Mouse (Mus musculus) neural tube, embryonic 10.5 days (tissue): ENCODE data around the gene Ciao2b.
A peak's percentile ranks its signal among the peaks of the same experiment; 100 is the strongest.

ENCODE experiments used
- DNase-seq: peaks from one replicate; pipeline ENCODE4 v3.0.0-alpha.2; 2017; ENCODE audit warnings: low spot score; ENCODE audit errors: extremely low spot score

Gene Ciao2b

DNA sequence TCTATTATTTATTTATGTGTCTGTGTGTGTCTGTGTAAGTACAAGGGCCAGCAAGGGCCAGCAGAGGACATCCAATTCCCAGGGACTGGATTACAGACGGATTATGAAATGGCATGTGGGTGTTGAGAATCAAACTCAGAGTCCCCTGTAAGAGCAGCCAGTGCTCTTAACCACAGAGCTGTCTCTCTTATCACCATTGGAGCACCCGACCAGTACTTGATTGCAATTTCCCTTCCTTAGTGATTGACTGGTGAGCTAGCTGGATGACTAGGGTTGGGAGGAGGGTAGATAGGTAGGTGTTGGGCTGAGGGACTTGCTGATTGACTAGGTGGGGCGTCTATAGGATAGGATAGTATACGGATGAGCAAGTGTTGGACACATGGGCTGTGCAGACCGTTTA lies 21.0 kb downstream of the Ciao2b start:
- no peak for DNase-seq

DNA sequence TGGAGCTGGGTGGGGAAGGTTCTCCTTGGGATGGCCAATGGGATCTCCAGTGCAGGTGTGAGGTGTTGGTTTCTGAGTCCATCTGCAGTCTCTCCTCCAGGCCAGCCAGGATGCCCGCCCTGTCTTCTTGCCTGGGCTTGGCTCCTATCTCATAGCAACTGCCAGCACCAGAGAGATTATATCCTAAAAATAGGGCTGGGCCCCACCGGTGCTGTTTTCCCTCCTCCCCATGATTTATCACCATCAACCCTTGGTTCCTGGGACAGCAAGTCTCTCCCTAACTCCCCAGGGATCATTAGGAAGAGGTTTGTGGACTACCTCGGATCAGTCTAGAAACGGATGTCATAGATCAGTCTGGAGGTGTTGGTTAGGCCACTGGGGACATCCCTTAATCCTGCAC lies 28.6 kb downstream of the Ciao2b start:
- DNase-seq = no peak

DNA sequence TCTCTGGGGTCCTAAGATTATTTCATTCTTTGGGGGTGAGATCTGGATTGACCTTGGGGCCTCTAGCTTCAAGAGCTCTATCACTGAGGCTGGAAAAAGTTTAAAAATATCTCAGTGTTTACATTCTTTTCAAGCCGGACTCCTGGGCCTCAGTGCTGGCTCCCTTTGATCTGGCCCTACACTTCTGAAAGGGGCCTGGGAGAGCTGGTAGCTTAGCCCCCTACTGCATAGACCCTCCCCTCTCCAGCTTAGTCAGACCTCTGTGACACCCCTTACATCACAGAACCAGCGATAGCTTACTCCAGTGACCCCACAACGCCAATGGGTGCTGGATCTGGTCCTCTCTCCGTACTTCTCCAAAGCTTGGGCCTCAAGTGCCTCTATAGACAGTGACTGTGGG lies 30.2 kb downstream of the Ciao2b start:
- DNase-seq = no peak

DNA sequence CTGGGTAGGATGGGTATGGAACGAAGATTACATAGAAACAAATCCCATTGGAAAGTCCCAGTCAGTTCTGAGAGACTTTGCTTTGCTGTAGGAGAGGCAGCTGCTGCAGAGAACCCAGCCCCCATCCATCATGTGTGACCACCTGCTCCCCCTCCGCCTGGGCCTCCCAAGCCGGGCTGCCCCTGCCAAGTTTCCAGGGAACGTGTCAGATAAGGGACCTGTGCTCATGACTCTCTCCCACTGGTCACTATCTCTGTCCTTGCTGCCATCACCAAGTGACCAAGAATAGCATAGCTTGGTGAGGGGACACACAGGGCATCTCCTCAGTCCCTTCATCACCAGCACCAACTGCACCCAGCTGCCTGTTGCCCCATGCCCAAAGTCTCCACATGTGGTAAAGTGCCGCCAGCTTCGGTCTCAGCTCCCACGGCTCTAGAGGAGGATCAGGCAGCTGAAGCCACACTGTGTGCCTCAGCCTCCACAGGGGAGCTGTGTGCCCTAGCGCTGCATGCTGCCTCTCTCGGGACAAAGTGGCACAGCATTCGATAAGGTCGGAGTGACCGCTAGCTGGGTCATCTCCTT lies 31.5 kb downstream of the Ciao2b start:
- no peak for DNase-seq

DNA sequence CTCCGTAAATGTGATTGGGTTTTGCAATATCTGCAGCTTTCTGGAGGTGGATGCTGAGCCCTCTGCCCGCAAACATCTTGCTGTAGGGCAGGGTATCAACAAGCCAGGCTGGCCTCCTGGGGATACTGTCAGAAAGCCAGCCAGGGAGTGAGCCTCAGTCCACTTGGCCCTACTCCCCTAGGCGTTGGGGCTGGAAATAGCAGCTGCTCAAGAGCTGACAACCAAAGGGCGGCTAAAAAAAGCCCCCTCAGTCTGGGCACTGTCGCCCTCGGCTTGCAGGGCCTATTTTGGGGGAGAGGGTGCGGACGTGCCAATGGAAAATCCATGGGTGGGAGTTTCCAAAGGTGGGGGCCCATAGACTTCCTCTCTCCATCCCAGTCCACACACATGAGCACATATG lies 32.5 kb downstream of the Ciao2b start:
- DNase-seq = no peak

DNA sequence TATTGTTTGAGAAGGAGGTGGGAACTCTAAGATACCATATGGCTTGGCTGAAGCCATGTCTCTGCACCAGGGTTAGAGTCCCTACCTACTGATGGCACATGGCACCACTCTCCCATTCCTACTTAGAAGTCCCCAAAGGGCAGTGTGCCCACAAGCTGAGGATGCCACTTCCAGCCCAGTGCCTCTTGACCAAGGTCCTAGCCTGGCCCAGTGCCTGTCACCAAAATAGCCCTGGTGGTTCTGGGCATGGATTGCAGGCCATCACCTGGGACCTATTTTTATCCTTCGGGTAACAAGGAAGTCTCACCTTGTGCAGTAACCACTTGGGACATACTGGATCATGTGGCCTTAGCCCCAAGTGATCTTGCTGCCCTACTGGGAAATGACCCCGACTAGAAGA lies 33.8 kb downstream of the Ciao2b start:
- no peak for DNase-seq

DNA sequence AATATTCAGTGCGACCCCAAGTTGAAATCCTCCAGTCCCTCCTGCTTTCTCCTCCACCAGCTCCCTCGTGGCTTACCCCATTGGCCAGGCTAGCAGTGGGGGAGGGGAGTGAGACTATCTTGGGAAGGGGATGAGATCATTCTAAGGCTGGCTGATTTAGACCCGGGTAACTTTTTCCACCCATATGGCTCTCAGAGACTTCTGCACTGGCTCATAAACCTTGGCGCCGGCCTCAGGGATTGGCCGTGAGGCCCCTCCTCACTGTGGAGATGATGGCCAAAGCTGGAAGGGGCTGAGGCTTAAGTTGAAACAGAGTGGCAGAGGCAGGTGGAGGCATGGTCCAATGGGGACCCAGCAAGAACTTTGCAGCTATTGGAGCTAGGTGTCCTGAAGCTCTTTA lies 35.4 kb downstream of the Ciao2b start:
- no peak for DNase-seq

DNA sequence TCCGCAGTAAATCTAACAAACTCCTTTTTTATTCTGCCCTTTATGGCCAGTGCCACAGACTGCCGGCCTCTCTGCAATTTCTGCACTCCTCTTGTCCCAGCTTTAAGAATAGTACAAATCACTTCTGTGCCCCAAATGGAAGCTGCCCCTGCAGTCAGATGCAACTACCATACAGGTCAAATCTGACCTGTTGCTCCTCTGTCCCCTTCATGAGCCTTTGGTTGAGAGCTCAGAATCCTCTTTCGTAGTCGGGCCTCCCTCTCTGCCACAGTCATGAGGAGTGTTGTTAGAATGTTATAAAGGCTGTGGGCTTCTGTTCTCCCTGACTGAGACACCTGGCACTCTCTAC lies 38.5 kb downstream of the Ciao2b start:
- DNase-seq = no peak

DNA sequence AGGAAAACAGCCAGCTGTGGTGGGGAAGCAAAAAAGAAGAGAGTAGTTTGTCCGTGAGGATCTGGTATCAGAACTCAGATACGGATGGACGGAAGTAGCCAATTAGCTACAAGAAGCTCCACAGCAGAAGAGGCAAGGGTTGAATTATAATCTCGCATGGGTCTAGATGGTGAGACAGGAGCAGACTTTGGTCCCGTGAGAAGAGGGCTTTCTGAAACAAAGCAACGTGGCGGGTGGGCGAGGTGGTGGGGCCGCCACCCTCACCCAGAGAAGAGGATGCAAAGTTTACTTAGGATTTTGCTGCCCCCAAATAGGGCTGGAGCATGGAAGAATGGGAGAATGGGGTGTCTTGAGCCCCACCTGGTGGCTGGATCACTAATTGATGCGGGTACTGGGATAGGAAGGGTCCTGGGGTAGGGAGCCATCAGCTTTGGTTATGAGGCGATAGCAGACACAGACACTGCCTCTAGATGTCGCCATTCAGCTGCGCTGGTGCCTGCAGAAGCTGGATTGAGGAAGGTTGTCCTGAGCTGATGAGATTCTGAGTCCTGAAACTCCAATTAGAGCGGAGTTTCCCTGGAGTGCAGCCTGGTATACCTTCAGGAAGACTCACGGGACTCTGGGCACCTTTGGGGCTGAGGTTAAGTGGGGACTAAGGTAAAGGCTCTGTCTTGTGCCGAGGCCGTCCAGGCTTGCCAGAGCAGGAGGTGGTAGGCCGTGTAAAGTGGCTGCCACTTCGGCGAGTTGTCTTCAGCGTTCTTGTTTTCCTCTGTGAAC lies 39.1 kb downstream of the Ciao2b start:
- DNase-seq = peak; percentile 86

DNA sequence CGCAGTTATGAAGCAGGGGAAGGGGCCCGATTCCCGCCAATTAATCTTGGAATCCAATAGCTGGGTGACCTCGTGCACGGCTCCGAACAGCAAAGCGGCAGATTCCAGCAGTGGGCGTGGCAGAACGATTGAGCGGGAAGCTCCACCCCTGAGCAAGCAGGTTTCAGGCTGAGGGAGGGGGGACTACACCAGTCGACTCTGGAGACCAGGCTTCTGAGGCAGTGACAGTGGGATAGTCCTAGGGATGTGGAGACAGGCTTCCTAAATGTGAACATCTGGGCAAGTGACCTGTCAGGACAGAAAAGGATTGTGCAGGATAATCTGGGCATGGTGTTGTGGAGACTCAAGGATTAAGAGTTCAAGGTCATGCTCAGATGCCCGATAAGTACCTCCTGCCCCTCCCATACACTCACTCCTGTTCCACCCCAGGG lies 39.8 kb downstream of the Ciao2b start:
- DNase-seq = peak; percentile 36

DNA sequence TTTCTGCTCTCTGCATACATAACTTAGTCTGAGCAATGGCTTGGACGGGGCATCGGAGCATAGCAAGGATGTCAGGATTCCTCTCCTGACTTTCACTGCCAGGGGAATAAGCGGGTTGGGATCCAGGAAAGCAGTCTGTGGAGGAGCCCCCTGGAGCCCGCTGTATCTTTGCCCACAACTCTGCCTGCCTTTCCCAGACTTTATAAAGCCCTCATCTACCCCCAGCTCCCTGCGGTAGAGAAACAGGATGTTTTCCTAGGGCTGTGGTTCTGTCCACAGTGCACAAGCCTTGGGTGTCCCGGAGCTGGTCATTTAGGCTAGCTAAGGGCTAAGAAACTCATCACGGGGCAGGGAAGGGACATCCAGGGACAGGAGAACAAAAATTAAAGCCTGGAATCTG lies 40.4 kb downstream of the Ciao2b start:
- peak; percentile 26 for DNase-seq

DNA sequence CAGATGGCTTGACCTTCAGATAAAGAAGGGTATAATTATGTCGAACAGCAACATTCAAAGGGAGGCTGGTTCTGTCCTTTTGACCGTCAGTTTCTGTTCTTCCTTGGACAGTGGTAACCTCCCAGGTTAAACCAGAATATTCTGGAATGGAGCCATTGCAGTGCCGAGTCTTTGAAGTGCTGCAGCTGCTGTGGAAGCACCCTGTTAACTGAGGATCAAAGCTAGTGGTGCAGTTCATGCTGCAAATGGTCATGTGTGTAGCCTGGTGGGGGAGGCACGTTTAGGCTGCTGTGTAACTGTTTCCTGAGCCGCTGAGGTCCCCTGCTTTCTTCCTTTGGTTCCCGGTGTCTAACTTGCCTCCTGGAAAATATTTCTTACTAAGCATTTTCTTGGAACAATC lies 43.3 kb downstream of the Ciao2b start:
- no peak for DNase-seq

DNA sequence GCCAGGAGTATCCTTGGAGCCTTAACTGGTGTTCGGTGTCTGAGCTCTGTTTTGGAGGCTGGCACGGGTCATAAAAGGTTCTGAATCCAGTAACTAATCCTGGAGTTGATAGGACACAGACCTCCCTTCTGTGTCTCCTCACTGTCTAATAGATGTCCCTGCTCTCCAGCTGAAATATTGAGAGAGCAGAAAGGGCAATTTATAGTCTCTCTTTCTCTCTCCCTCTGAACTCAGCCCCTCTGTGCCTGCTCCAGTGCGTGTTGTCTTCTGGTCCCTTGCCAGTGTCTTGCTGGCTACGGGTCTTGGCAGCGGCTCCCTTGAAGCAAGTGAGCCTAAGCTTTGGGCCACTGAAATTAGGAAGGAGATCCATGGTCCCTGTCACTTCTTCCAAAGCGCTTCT lies 44.1 kb downstream of the Ciao2b start:
- no peak for DNase-seq

DNA sequence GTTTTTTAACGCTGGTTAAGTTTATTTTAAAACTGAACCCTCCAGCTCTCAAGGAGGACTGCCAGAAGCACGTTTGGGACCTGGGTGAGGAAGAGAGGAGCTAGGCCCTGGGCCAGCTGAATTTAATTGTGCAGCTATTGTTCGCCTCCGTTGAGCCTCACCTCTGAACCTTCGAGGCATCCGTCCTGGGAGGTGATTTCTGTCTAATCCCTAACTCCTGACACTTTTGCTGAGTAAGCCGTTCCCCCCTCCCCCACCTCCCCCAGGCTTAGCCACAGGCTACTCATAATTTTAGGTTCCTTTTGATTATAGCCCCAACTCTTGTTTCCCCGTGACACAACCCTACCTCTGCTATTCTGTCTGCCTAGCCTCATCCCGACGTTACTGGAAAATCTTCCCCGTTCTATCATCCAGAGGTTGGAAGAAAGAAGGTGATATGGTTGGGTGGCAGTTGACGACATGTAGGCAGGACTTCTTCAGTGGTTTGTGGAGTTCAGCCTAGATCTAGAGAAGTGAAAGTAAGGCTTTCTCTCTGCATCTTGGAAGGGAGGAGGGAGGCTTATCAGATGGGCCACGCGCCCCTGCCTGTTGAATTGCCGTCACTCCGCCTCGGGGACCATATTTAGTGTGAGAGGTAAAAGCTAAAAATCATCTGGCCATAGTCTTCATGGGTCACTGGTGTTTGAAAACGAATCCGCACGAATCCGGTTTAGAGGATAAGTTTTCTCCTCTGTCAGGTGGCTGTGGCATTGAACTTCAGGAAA lies 45.8 kb downstream of the Ciao2b start:
- DNase-seq = no peak

DNA sequence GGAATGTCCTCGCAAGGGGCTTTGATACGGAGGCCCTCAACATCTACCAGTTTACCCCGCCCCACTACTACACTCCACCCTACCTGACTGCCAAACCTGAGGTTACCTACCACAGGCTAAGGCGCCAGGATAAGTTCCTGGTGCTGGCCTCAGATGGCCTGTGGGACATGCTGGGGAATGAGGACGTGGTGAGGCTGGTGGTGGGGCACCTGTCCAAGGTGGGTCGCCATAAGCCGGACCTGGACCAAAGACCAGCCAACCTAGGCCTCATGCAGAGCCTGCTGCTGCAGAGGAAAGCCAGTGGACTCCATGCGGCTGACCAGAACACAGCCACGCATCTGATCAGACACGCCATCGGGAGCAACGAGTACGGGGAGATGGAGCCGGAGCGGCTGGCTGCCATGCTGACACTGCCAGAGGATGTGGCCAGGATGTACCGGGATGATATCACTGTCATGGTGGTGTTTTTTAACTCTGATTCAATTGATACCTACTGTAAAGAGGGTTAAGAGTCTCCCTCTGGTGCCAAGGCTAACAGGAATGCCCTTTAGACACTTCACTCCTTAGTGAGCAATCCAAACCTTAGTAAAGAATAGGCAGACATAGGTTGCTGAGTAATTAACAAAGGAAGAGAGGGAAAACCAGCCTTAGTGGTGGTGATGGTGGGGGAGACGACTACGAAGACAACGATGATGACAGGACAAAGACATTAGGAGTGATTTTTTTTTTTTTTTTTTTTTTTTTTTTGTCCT lies 47.0 kb downstream of the Ciao2b start:
- no peak for DNase-seq

DNA sequence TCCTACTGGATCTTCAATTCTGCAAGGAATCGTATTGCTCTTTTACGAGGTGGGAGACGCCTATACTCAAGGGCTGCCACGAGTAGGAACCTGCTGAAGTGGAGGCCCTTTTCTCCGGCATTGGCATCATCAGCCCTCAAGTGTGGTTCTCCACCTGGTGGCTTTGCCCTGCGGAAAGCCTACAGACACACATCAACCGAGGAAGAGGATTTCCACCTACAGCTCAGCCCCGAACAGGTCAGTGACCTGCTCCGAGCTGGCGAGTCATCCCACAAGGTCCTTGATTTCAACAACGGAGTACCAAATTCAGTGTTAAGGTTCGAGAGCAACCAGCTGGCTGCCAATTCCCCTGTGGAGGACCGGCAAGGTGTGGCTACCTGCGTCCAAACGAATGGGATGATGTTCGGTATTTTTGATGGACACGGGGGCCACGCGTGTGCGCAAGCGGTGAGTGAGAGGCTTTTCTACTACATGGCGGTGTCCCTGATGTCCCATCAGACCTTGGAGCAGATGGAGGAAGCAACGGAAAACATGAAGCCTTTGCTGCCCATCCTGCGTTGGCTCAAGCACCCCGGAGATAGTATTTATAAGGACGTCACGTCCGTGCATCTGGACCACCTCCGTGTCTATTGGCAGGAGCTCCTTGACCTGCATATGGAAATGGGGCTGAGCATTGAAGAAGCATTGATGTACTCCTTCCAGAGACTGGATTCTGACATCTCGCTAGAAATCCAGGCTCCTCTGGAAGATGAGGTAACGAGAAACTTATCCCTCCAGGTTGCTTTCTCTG lies 48.0 kb downstream of the Ciao2b start:
- no peak for DNase-seq

DNA sequence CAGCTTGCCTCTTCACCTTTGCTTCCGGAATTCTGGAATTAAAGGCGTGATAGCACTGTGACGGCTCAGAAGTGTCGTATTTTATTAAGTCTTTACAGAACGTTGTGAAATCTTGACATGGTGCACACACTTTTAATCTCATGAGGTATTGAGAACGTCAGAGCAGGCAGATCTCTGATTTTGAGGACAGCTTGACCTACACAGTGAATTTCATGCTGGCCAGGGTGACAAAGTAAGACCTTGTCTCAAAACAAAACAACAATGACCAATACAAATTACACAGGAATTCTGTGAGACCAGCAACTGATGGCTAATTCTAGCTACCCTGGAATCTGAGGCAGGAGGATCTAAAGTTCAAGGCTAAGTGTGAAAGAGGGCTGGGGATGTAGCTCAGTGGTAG lies 49.2 kb downstream of the Ciao2b start:
- DNase-seq = no peak

DNA sequence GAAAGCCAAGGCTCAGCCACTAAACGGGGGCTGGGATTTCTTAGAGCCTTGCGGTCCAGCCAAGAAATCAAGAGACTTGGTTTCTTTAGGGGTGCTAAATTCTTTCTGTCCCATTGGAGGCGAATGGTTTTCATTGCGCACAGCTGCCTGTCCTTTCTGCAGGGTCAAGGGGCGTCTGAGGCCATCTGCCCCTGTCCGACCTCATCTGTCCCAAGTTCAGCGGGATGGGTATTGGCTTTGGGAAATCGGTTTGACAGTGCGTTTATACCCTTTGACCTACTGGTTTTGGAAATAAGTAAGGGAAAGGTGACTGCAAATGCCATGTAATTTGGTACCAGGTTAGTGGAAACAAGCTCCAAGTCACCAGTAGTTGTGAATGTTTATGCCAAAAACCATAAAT lies 49.9 kb downstream of the Ciao2b start:
- no peak for DNase-seq

DNA sequence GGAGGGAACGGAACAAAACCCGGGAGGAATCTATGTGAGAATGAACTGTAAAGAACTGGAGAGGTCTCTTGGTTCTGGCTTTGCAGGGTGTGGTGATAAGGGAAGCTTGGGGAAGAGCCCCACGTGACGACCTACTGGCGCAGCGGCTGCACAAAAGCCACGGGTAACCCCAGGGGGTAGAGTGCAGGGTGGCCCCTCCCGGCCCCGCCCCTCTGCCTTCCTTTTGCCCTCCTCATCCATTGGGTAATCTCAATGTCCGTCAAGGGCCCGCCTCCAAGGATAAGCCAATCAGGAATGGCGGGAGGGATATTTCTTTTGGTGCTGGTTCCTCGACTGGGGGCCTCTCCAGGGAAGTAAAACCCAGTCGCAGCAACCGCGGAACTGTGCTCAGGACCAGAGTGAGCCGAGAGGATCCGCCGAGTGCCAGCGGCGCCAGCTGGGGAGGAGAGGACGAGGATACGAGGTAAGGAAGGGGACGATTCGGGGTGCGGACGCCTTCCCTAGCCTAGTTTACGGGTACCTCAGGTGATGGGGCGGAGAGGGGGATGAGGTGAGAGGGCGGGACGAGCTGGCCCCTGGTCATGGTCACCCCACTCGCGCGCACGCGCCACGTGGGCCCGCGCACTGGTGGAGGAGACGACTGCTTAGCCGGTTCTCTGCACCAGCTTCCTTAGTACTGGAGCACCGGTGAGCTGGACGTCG lies 50.5 kb downstream of the Ciao2b start, which contains the start of gene Pdp2:
TSS of gene Pdp2 (plus strand) at position 319 of the 702 bp plus-strand sequence.
- peak; percentile 88 for DNase-seq

DNA sequence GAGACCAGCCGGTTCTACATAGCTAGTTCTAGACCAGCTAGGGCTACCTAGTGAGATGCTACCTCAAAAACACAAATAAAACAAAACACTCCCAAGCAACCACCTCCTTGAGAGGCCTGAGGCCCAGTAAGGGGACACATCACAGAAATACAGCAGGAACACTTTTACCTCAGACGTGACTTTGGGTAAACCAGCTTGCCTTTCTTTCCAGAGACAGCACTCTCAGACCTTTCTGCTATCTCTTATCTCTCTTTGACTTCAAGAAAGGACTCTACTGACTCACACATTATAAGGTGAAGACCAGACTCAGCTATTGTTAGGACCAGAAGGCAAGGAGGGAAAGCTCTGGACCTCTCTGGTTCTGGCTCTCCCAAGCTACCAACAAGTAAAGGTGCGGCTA lies 51.5 kb downstream of the Ciao2b start:
- no peak for DNase-seq
